Mouse (Mus musculus) megakaryocyte, embryonic 14.5 days (primary cell): ENCODE results near the gene Tmprss12.

Experiments
- FLI1 ChIP-seq: IDR thresholded peaks from 2 replicates; pipeline ENCODE4 v1.6.1; 2012; ENCODE audit warnings: low read length, inconsistent platforms, mixed read lengths
- GATA1 ChIP-seq: IDR thresholded peaks from 3 replicates; pipeline ENCODE4 v1.6.1; 2012; ENCODE audit warnings: mixed read lengths, low read length, inconsistent platforms, borderline replicate concordance

DNA sequence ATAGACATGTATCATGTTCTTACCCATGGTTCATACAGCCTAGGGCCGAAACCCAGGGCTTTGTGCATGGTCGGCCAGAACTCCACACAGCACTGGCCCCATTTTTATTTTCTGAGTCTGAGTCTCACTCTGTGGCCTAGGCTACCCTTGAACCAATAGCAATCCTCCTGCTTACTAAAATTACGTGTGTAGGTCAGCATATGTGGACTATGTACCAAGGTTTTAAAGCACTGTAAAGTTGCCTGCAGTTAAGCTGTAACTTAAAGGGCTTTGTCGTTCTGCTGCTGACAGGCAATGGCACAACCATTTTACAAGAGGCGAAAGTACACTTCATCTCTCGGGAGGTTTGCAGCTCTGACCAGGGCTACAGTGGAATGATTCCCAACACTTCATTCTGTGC is 8.3 kb downstream of the Tmprss12 start:
- no peak for TF ChIP-seq FLI1
- TF ChIP-seq GATA1: no peak
